Mouse (Mus musculus) heart, postnatal 0 days (tissue): ENCODE measurements around the gene Hist1h1a. TPM values are rescaled to one million over a fixed set of nuclear protein-coding genes. Genes with fewer than 3 reads are reported as not detected.
"Not testable (repeated sequence)": the region's sequence is repeated elsewhere in the genome, so short reads cannot be mapped to it uniquely, and the experiment has no call there.

Experiments used
- ATAC-seq: fragments of 200-750 bp; cut with Nextera tagmentation; 2 replicates; pipeline ENCODE4 v1.8.0; 2017; ENCODE audit warnings: low read depth, moderate number of reproducible peaks, moderate library complexity; ENCODE audit not compliant: insufficient read depth
- DNase-seq: peaks from one replicate; pipeline ENCODE4 v3.0.0-alpha.2; 2016; ENCODE audit warnings: low spot score
- H3K27ac ChIP-seq: fragments of 300-500 bp; sonication (generic); 2 replicates; pipeline ENCODE4 v1.5.1; 2014; ENCODE audit warnings: low read depth, mild to moderate bottlenecking
- H3K27me3 ChIP-seq: fragments of 300-500 bp; sonication (generic); 2 replicates; pipeline ENCODE4 v1.6.1; 2014; ENCODE audit warnings: low read length, mixed read lengths; ENCODE audit not compliant: control insufficient read depth, insufficient read depth
- H3K36me3 ChIP-seq: fragments of 300-500 bp; sonication (generic); replicated peaks from 2 replicates; pipeline ENCODE4 v1.6.1; 2014; ENCODE audit warnings: low read length, mixed read lengths; ENCODE audit not compliant: control insufficient read depth, insufficient read depth
- H3K4me1 ChIP-seq: fragments of 300-500 bp; sonication (generic); 2 replicates; pipeline ENCODE4 v1.6.1; 2014; ENCODE audit warnings: antibody characterized with exemption; ENCODE audit not compliant: control insufficient read depth, insufficient read depth
- H3K4me2 ChIP-seq: fragments of 300-500 bp; sonication (generic); 2 replicates; pipeline ENCODE4 v1.6.1; 2014; ENCODE audit warnings: low read depth, mild to moderate bottlenecking, low read length, moderate library complexity
- H3K4me3 ChIP-seq: fragments of 300-500 bp; sonication (generic); 2 replicates; pipeline ENCODE4 v1.5.1; 2014; ENCODE audit warnings: low read depth, low read length
- H3K9ac ChIP-seq: fragments of 300-500 bp; sonication (generic); replicated peaks from 2 replicates; pipeline ENCODE4 v1.6.1; 2014; ENCODE audit warnings: low read depth, low read length, mixed read lengths
- H3K9me3 ChIP-seq: fragments of 300-500 bp; sonication (generic); replicated peaks from 2 replicates; pipeline ENCODE4 v1.6.1; 2016; ENCODE audit warnings: low read length; ENCODE audit not compliant: control insufficient read depth
- CTCF ChIP-seq: IDR thresholded peaks from 2 replicates; pipeline ENCODE4 v1.5.1; 2016; ENCODE audit warnings: antibody characterized with exemption, control low read depth, low read depth
- EP300 ChIP-seq: IDR thresholded peaks from 2 replicates; pipeline ENCODE4 v1.6.1; 2016; ENCODE audit warnings: antibody characterized with exemption, low read depth
- WGBS: fragments of 180-500 bp; shearing (Covaris S2); extraction: QIAGEN DNeasy Blood & Tissue Kit; methylation state at CpG from one replicate; pipeline ENCODE4 v1.1.7; 2014; 5-methylcytosine and 5-hydroxymethylcytosine counted together
- polyA plus RNA-seq: library from polyadenylated mRNA; unstranded; fragments of >200 nt; fragmentation: Nextera tagmentation; extraction: Ambion mirVana; gene quantifications from 2 replicates; pipeline ENCODE4 v1.2.1, GENCODE M21; 2015
- total RNA-seq: library from RNA; depleted of rRNA; stranded (reverse); fragments of >200 nt; gene quantifications from 2 replicates; pipeline ENCODE4 v1.2.3, GENCODE M21; 2014; ENCODE audit warnings: low replicate concordance

Gene Hist1h1a
- total and polyA plus RNA-seq, 2 experiments from 2014 or later: 0.81 to 272 TPM

- DNase-seq (no peak), ATAC-seq (no peak)
- TF ChIP-seq CTCF (no peak), EP300 (no peak)
- Histone ChIP-seq H3K27me3 (no peaks in the 10 kb centered on the region), H3K4me2 (no peak overlapping the region; the same call in 1 of the 2 replicates), H3K4me3 (no peak overlapping the region), H3K36me3 (no peaks in the 10 kb centered on the region), H3K4me1 (peaks cover 13% of the 10 kb centered on the region; the same call in 1 of the 2 replicates), H3K27ac (no peak overlapping the region), H3K9ac (no peak overlapping the region), H3K9me3 (no peaks in the 10 kb centered on the region)
- 56% methylated on average over 3 of the region's 3 CpGs for WGBS
Measured at GRCm38 (mm10) chr13:23757921-23758320, 5.5 kb upstream of the Hist1h1a start.

GRCm38 (mm10) chr13:23759251-23759771 is 4.2 kb upstream of the Hist1h1a start:
- Histone ChIP-seq H3K9me3 (no peaks in the 10 kb centered on the region), H3K4me2 (no peak overlapping the region), H3K27me3 (no peaks in the 10 kb centered on the region), H3K27ac (no peak overlapping the region), H3K36me3 (no peaks in the 10 kb centered on the region), H3K4me1 (peaks cover 22% of the 10 kb centered on the region), H3K9ac (no peak overlapping the region), H3K4me3 (no peak overlapping the region)
- WGBS: 89% methylated on average over 3 of the region's 3 CpGs
- ATAC-seq: no peak
- DNase-seq: no peak
- no peak for TF ChIP-seq CTCF
- TF ChIP-seq EP300: no peak

GRCm38 (mm10) chr13:23759916-23760239 is 3.6 kb upstream of the Hist1h1a start:
- no peak for DNase-seq

GRCm38 (mm10) chr13:23760240-23760971 is 3.1 kb upstream of the Hist1h1a start:
- ATAC-seq: peak; percentile 2; the same call in 1 of the 2 replicates
- Histone ChIP-seq H3K9me3 (no peaks in the 10 kb centered on the region), H3K4me2 (peak overlapping the region; percentile 71), H3K27me3 (no peaks in the 10 kb centered on the region), H3K27ac (peak overlapping the region; percentile 95), H3K36me3 (no peaks in the 10 kb centered on the region), H3K9ac (peak overlapping the region; percentile 39), H3K4me1 (peaks cover 26% of the 10 kb centered on the region), H3K4me3 (peak overlapping the region; percentile 48)
- 3% methylated on average over 19 of the region's 27 CpGs for WGBS
- TF ChIP-seq EP300: no peak
- TF ChIP-seq CTCF: no peak
- peak; percentile 50 for DNase-seq

More at GRCm38 (mm10) chr13:23759916-23760239, 3.6 kb upstream of the Hist1h1a start:
- TF ChIP-seq EP300 (no peak), CTCF (no peak)
- H3K9ac ChIP-seq: no peak overlapping the region
- H3K36me3 ChIP-seq: no peaks in the 10 kb centered on the region
- peak overlapping the region; percentile 71; the same call in 1 of the 2 replicates for H3K4me2 ChIP-seq
- H3K27ac ChIP-seq: no peak overlapping the region
- H3K27me3 ChIP-seq: no peaks in the 10 kb centered on the region
- no peaks in the 10 kb centered on the region for H3K9me3 ChIP-seq
- H3K4me3 ChIP-seq: no peak overlapping the region
- 70% methylated on average over 1 of the region's 1 CpGs for WGBS
- ATAC-seq: no peak
- H3K4me1 ChIP-seq: peaks cover 26% of the 10 kb centered on the region

- no peaks in the 10 kb centered on the region for H3K36me3 ChIP-seq
- H3K4me2 ChIP-seq: peak within 1 kb of the TSS; percentile 71
- no peaks in the 10 kb centered on the region for H3K27me3 ChIP-seq
- DNase-seq: peak; percentile 97
- WGBS: under 1% methylated on average over 61 of the region's 72 CpGs
- peak within 1 kb of the TSS; percentile 95 for H3K27ac ChIP-seq
- peak; percentile 81 for ATAC-seq
- H3K4me3 ChIP-seq: peak within 1 kb of the TSS; percentile 48
- no peaks in the 10 kb centered on the region for H3K9me3 ChIP-seq
- H3K4me1 ChIP-seq: peaks cover 26% of the 10 kb centered on the region
- H3K9ac ChIP-seq: peak within 1 kb of the TSS; percentile 55
- TF ChIP-seq CTCF (no peak), EP300 (peak; percentile 79)
Measured at GRCm38 (mm10) chr13:23760972-23761864, 2.2 kb upstream of the Hist1h1a start, which contains the start of gene Hist1h4a. TSS of gene Hist1h4a (minus strand) at chr13:23761230.

- not testable (repeated sequence) for H3K9me3 ChIP-seq, H3K27me3 ChIP-seq, H3K36me3 ChIP-seq
- peak; percentile 43 for ATAC-seq
- WGBS: under 1% methylated on average over 28 of the region's 52 CpGs
- Histone ChIP-seq H3K4me3 (peak within 1 kb of the TSS; percentile 48), H3K27ac (peak within 1 kb of the TSS; percentile 95), H3K4me1 (peaks cover 26% of the 10 kb centered on the region), H3K4me2 (peak within 1 kb of the TSS; percentile 71), H3K9ac (peak within 1 kb of the TSS; percentile 66)
- DNase-seq: peak; percentile 94
Measured at GRCm38 (mm10) chr13:23761871-23762821, 1.3 kb upstream of the Hist1h1a start, which contains the start of gene Hist1h3a. TSS of gene Hist1h3a (minus strand) at chr13:23762386.
